Mouse (Mus musculus) heart, postnatal 0 days (tissue): ENCODE measurements around the gene Mst1. TPM values are rescaled to one million over a fixed set of nuclear protein-coding genes. Genes with fewer than 3 reads are reported as not detected.

Source experiments
- ATAC-seq: fragments of 200-750 bp; cut with Nextera tagmentation; 2 replicates; pipeline ENCODE4 v1.8.0; 2017; ENCODE audit warnings: low read depth, moderate number of reproducible peaks, moderate library complexity; ENCODE audit not compliant: insufficient read depth
- DNase-seq: peaks from one replicate; pipeline ENCODE4 v3.0.0-alpha.2; 2016; ENCODE audit warnings: low spot score
- H3K27ac ChIP-seq: fragments of 300-500 bp; sonication (generic); 2 replicates; pipeline ENCODE4 v1.5.1; 2014; ENCODE audit warnings: low read depth, mild to moderate bottlenecking
- H3K27me3 ChIP-seq: fragments of 300-500 bp; sonication (generic); 2 replicates; pipeline ENCODE4 v1.6.1; 2014; ENCODE audit warnings: low read length, mixed read lengths; ENCODE audit not compliant: control insufficient read depth, insufficient read depth
- H3K36me3 ChIP-seq: fragments of 300-500 bp; sonication (generic); replicated peaks from 2 replicates; pipeline ENCODE4 v1.6.1; 2014; ENCODE audit warnings: low read length, mixed read lengths; ENCODE audit not compliant: control insufficient read depth, insufficient read depth
- H3K4me1 ChIP-seq: fragments of 300-500 bp; sonication (generic); 2 replicates; pipeline ENCODE4 v1.6.1; 2014; ENCODE audit warnings: antibody characterized with exemption; ENCODE audit not compliant: control insufficient read depth, insufficient read depth
- H3K4me2 ChIP-seq: fragments of 300-500 bp; sonication (generic); 2 replicates; pipeline ENCODE4 v1.6.1; 2014; ENCODE audit warnings: low read depth, mild to moderate bottlenecking, low read length, moderate library complexity
- H3K4me3 ChIP-seq: fragments of 300-500 bp; sonication (generic); 2 replicates; pipeline ENCODE4 v1.5.1; 2014; ENCODE audit warnings: low read depth, low read length
- H3K9ac ChIP-seq: fragments of 300-500 bp; sonication (generic); replicated peaks from 2 replicates; pipeline ENCODE4 v1.6.1; 2014; ENCODE audit warnings: low read depth, low read length, mixed read lengths
- H3K9me3 ChIP-seq: fragments of 300-500 bp; sonication (generic); replicated peaks from 2 replicates; pipeline ENCODE4 v1.6.1; 2016; ENCODE audit warnings: low read length; ENCODE audit not compliant: control insufficient read depth
- CTCF ChIP-seq: IDR thresholded peaks from 2 replicates; pipeline ENCODE4 v1.5.1; 2016; ENCODE audit warnings: antibody characterized with exemption, control low read depth, low read depth
- EP300 ChIP-seq: IDR thresholded peaks from 2 replicates; pipeline ENCODE4 v1.6.1; 2016; ENCODE audit warnings: antibody characterized with exemption, low read depth
- WGBS: fragments of 180-500 bp; shearing (Covaris S2); extraction: QIAGEN DNeasy Blood & Tissue Kit; methylation state at CpG from one replicate; pipeline ENCODE4 v1.1.7; 2014; 5-methylcytosine and 5-hydroxymethylcytosine counted together
- polyA plus RNA-seq: library from polyadenylated mRNA; unstranded; fragments of >200 nt; fragmentation: Nextera tagmentation; extraction: Ambion mirVana; gene quantifications from 2 replicates; pipeline ENCODE4 v1.2.1, GENCODE M21; 2015
- total RNA-seq: library from RNA; depleted of rRNA; stranded (reverse); fragments of >200 nt; gene quantifications from 2 replicates; pipeline ENCODE4 v1.2.3, GENCODE M21; 2014; ENCODE audit warnings: low replicate concordance

Gene Mst1
- total and polyA plus RNA-seq, 2 experiments from 2014 or later, result not detected

DNA sequence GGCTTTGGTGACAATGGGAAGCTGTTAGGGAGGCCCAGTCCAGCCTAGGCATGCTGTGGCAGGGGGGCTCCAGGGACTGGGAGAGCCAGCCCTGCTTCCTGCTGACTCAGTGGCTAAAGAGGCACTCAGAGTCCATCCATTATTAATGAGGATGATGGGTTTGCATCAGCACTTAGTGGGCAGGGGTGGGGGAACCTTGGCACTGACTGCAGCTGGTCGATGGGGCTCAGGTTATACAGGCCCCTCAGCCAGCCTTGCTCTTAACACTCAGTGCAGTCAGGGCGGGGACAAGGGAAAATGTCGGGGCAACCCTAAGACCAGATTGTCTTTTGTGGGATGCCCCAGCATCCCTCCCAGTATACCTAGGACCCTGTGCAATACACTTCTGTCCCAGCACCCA is 18.1 kb upstream of the Mst1 start:
- DNase-seq (no peak), ATAC-seq (no peak)
- Histone ChIP-seq H3K9ac (no peak overlapping the region), H3K27ac (no peak overlapping the region), H3K4me2 (no peak overlapping the region), H3K9me3 (no peaks in the 10 kb centered on the region), H3K4me1 (no peaks in the 10 kb centered on the region), H3K27me3 (no peaks in the 10 kb centered on the region), H3K36me3 (peaks cover 75% of the 10 kb centered on the region), H3K4me3 (no peak overlapping the region)
- TF ChIP-seq EP300 (no peak), CTCF (no peak)
- WGBS, result 92% methylated on average over 3 of the region's 3 CpGs

DNA sequence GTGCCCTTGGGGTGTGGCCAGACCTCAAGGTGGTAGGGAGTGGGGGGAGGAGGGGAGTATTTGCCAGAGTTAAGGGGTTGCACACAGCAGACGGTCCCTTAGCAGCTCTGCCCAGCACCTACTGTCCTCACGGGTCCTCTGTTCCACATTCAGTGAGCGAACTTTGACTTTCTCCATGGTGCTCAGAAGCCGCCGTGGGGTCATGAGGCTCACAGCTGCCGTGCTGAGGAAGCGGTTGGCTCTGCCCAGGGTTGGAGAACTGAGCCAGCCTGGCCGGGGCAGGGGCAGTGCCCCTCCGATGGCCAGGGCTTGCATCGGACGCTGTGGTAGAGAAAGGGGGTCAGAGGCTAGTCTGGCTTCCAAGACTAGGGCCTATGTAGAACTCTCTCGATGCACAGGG is 16.9 kb upstream of the Mst1 start:
- H3K36me3 ChIP-seq, result peaks cover 67% of the 10 kb centered on the region
- no peak for TF ChIP-seq EP300
- TF ChIP-seq CTCF, result no peak
- H3K4me3 ChIP-seq, result no peak overlapping the region
- DNase-seq, result no peak
- H3K4me1 ChIP-seq, result no peaks in the 10 kb centered on the region
- H3K27ac ChIP-seq, result no peak overlapping the region
- no peak overlapping the region for H3K4me2 ChIP-seq
- 91% methylated on average over 12 of the region's 12 CpGs for WGBS
- no peaks in the 10 kb centered on the region for H3K9me3 ChIP-seq
- ATAC-seq, result no peak
- no peak overlapping the region for H3K9ac ChIP-seq
- no peaks in the 10 kb centered on the region for H3K27me3 ChIP-seq

DNA sequence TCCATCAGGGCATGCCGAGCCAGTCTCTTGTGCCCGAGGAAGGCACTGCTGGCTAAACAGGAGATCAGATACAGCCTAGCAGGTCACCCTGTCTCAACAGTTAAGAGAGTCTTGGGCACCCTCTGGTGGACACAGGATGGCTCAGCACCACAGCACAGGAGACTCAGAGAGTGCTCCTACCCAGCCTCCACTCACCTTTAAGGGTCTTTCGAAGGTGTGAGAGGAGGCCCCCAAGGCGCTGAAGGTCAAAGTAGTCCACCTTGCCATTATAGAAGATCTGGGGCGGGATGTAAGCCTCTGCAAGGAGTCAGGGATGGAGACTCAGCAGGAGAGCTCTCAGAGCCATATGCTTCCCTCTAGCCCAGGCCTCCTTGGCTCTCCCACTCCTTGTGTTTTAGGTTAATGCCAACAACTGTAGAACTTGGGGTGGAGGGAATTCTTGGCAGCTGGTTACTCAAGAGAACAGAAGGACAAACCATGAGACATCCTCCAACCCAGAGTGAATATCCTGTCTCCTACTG is 14.7 kb upstream of the Mst1 start:
- DNase-seq (peak; percentile 62), ATAC-seq (peak; percentile 56; the same call in 1 of the 2 replicates)
- WGBS, result 39% methylated on average over 5 of the region's 5 CpGs

DNA sequence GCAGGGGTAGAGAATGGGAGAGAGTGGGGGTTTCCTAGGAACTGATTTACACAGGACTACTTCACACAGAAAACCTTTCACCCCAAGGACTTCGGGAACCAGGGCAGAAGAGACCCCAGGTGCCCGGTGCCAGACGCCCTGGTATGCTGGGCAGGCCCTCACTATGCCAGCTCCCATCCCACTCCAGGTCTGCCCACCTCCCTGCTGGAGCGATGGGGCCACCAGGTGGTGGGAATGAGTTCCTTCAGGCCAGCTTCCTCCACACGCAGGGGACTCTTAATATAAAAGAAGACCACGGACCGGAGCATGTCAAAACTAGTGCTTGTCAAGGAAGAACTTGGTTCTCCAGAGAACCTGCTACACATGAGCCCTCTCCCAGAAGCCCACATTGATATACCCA is 13.0 kb upstream of the Mst1 start:
- Histone ChIP-seq H3K9me3 (no peaks in the 10 kb centered on the region), H3K4me3 (no peak overlapping the region), H3K9ac (no peak overlapping the region), H3K27me3 (no peaks in the 10 kb centered on the region), H3K4me1 (peaks cover 5% of the 10 kb centered on the region), H3K27ac (no peak overlapping the region), H3K4me2 (no peak overlapping the region), H3K36me3 (peaks cover 48% of the 10 kb centered on the region)
- ATAC-seq (no peak), DNase-seq (no peak)
- TF ChIP-seq EP300, result no peak
- 0 out of 2 replicates have a peak, but pooled peaks have one; percentile 10 for TF ChIP-seq CTCF
- WGBS, result 83% methylated on average over 7 of the region's 7 CpGs

More for the DNA sequence above, 14.7 kb upstream of the Mst1 start:
- peak; percentile 68 for TF ChIP-seq CTCF
- no peak for TF ChIP-seq EP300
- Histone ChIP-seq H3K4me1 (no peaks in the 10 kb centered on the region), H3K4me3 (no peak overlapping the region), H3K27me3 (no peaks in the 10 kb centered on the region), H3K9me3 (no peaks in the 10 kb centered on the region), H3K27ac (no peak overlapping the region), H3K36me3 (peaks cover 52% of the 10 kb centered on the region), H3K9ac (no peak overlapping the region), H3K4me2 (no peak overlapping the region)

DNA sequence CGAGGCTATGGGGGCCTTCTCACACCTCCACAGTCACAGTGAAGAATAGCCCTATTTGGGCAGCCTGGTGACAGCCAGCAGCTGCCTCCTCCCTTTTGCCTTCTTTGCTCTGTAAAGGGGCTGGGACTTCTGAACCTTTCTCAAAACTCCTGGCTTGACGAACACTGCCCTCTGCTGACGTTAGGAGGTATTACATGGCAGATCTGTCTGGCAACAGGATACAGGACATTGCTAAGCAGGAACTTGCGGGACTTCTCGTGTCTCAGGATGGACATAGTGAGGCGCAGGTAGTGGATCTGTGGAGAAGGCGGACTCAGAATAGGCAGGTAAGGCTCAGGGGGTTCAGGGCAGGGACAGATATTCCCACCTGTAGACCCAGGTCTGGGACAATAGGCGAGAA is 12.3 kb upstream of the Mst1 start:
- H3K27ac ChIP-seq, result peak overlapping the region; percentile 46
- H3K27me3 ChIP-seq, result no peaks in the 10 kb centered on the region
- H3K4me1 ChIP-seq, result peaks cover 9% of the 10 kb centered on the region
- H3K9ac ChIP-seq, result no peak overlapping the region
- WGBS, result 19% methylated on average over 8 of the region's 8 CpGs
- peaks cover 41% of the 10 kb centered on the region for H3K36me3 ChIP-seq
- ATAC-seq, result peak; percentile 30; the same call in 1 of the 2 replicates
- DNase-seq, result peak; percentile 86
- no peak overlapping the region for H3K4me2 ChIP-seq
- no peaks in the 10 kb centered on the region for H3K9me3 ChIP-seq
- TF ChIP-seq EP300 (no peak), CTCF (peak; percentile 98)
- H3K4me3 ChIP-seq, result no peak overlapping the region

DNA sequence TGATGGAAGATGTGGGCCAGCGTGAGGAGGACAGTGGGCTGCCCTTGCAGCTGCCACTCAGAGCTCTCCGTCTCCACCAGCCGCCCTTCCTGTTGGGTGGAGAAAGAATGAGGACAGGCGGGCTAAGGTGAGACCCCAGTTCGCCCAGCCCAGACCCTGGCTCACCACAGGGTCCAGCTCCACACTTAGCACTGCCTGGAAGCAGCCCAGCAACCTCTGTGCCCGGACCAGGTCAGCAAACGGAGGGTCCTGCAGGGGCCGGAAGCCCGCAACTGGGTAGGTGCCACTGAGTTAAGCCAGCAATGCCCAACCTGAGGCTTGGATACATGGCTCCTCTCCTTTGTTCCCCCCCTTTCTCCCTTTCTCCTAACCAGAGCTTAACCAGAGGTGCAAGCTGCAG is 11.2 kb upstream of the Mst1 start:
- Histone ChIP-seq H3K36me3 (peaks cover 30% of the 10 kb centered on the region), H3K4me2 (no peak overlapping the region), H3K27me3 (no peaks in the 10 kb centered on the region), H3K27ac (no peak overlapping the region), H3K9me3 (no peaks in the 10 kb centered on the region), H3K9ac (no peak overlapping the region), H3K4me1 (peaks cover 16% of the 10 kb centered on the region), H3K4me3 (no peak overlapping the region)
- 91% methylated on average over 9 of the region's 9 CpGs for WGBS
- DNase-seq (no peak), ATAC-seq (no peak)
- TF ChIP-seq EP300, result no peak
- no peak for TF ChIP-seq CTCF
